Mouse (Mus musculus) 3134 (cell line): ENCODE measurements around the gene Ciz1.
A peak's percentile ranks its signal among the peaks of the same experiment; 100 is the strongest.
"Not testable (repeated sequence)": the region's sequence is repeated elsewhere in the genome, so short reads cannot be mapped to it uniquely, and the experiment has no call there.

Source experiments
- DNase-seq: peaks from one replicate; pipeline ENCODE4 v3.0.0-alpha.2; 2011; ENCODE audit warnings: low spot score; ENCODE audit not compliant: insufficient read length; ENCODE audit errors: extremely low read depth

Ciz1 gene

DNA sequence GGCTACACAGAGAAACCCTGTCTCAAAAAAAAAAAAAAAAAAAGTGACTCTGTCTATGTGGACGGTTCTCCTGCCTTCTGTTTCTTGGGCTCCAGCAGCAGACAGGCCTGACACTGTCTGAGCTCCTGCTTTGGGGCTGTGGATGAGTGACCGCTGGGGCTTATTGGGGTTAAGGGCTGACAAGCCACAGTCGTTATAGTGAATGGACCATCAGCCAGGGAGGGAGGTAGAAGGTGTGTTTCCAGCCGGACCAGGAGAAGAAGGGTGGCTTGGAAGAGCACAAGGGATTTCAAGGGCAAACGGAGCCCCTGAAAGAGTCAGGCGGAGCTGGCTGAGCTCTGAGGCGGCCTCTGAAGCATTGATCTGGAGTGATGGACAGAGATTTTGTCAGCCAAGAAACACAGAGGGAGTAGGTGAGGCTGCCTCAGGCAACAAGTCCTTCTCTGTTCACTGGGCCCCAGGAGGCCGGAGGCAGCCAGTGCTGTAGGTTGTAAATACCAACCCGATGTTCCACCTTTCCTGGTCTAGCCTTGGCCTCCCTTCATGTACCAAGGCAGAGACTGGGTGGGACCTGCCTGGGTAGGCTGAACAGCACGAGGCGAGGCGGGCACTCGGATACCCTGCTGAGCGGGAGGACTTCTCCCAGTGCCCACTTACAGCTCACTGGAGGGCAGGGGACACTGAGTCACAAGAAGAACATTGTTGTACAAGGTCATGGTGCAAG, 7.4 kb upstream of the Ciz1 start:
- DNase-seq: no peak

DNA sequence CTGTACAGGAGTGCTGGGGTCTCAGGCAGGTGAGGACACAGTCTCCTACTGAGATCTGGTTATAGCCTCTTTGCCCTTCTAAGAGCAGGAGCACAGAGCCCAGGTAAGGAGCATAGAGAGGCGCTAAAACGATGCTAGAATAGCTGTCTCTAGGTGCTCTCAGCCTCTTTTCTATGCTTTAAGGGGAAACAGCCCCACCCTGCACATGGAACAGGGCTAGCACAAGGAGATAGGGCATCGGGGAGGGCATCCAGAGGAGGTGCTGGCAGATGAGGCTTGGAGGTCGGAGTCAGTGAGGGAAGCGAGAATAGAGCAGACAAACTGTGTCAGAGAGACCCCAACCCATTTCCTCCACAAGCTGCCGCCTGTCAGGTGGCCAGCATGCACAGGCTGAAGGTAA, 5.1 kb upstream of the Ciz1 start:
- no peak for DNase-seq

DNA sequence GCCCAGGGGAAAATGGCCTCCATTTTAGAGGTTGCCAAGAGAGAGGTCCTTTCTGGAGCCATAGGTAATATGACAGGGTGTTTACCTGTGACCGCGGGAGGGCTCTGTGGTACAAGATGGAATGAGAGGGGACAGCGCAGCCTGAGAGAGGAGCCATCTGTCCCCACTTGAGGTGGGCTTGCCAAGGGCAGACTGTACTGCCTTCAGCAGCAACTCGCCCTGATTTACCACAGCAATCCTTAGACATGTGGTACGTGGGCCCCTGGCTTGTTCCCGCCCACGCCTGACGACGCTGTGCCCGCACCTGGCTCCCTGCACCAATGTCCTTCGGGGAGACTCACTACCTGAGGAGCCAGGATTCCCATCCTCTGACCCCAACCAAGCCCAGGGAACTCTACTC, 3.8 kb upstream of the Ciz1 start:
- DNase-seq: no peak

DNA sequence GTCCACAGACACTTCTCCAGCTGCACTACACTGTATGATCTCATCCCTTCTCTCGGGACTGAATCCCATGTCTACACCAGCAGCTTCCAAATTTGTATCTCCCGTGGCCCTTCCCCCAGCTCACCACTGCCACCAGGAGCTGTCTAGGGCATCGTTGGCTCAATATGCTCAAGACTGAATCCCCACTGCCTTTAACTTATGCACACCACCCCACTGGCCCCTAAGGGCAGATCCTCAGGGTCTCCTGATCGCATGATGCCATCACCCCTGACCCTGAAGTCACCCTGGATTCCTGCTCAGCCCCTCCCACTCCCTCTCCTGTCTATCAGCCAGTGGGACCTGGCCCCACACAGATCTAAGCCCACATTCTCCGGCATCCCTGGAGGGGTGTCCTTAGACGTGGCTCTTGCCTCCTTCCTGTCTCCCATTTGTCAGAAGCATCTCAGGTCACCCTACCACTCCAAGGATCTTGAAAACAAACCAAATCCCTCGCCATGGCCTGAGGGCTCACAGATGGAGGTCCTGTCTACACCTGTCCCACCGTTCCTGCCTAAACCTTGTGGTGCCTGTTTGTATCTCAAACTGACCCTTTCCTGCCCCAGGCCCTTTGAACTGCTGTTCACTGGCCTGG, 2.4 kb upstream of the Ciz1 start:
- no peak for DNase-seq

DNA sequence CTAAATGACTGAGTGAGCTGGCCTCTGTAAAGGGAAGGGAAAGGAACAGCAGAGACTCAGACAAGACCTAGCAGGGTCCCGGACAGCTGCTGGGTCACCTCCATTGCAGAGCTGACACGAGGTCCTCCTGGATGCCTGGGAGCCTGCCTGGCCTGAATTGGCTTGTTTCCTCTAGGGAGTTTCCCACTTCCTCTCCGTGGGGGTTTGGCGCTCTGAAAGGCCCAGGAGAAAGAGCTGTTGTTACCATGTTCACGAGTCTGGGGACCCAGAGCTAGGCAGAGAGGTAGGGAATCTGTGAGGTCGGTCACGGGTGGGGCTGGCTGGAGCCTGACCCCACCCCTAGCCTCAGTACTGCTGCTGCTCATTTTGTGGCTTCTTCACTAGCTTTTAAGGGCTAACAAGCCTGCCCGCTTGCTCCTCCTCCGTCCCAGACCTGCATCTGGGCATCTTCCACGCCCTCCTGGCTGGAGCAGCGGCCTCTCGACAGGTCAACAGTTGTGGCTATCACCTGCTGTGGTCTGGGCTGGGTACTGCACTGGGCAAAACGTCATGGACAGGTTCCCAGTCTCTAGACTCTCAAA, 1.6 kb upstream of the Ciz1 start:
- DNase-seq: peak; percentile 51

DNA sequence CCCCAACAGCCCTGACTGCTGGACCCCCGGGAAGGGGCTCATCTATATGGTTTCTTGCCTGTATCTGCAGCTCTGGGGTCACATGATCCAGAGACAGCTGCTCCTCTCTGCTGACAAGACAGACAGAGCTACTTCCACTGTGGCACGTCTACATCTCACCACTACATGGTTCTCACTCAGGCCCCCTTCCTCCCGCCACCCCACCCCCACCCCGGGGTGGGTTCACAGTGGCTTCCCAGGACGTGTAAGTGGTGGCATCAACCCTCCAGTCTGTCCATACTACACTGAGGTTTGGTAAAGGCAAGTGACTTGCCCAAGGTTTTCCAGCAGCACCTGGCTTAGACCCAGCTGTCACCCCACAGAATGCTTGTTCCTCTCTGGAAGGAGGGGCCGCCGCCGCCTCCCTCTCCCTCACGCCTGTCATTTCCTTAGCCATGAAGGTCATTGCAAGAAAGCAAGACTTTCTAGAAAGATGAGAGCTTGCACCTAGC, 611 bp upstream of the Ciz1 start:
- DNase-seq: no peak

DNA sequence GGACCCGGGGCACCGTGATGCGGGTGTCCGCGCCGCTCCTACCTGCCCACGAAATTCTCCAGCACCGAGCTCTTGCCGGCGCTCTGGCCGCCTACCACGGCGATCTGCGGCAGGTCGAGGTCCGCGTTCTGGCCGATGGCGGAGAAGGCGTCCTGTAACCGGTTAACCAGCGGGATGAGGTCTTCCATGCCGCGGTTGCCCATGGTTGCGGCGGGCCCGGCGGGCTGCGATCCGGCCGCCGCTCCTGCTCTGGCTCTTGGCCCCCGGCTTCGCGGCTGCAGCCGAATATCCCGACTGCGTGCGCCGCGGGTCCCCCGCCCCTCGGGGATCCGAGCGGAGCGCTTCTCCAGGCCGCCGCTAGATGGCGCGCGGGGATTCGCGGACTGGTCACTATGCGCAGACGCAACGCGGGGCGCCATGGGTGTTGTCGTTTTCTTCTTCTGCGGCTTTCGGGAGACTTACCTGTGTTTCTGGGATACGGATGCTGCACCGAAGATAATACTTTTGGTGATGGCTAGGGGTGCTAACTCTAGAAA, 948 bp downstream of the Ciz1 start, which contains the start of gene Dnm1:
Gene Dnm1 (minus strand): TSS at position 332 of the 536 bp plus-strand sequence.
- peak; percentile 86 for DNase-seq

DNA sequence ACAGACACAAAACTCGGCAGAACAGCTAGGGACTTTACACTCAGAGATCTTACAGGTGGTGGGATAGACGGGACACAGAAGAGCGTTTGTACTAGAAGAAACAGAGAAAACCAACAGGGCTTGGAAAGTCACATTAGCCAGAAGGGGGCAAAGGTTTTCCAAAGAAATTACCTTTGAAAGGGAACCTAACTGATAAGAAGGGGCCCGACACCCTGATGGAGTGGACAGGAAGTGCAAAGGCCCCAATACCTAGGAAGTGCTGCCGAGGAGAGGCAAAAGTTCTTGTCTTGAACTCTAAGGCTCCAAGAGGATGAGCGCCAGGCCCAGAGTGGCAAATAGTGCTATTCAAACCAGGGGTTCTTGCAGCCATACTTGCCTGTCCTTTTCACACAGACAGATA, 1.7 kb downstream of the Ciz1 start:
- DNase-seq: no peak

DNA sequence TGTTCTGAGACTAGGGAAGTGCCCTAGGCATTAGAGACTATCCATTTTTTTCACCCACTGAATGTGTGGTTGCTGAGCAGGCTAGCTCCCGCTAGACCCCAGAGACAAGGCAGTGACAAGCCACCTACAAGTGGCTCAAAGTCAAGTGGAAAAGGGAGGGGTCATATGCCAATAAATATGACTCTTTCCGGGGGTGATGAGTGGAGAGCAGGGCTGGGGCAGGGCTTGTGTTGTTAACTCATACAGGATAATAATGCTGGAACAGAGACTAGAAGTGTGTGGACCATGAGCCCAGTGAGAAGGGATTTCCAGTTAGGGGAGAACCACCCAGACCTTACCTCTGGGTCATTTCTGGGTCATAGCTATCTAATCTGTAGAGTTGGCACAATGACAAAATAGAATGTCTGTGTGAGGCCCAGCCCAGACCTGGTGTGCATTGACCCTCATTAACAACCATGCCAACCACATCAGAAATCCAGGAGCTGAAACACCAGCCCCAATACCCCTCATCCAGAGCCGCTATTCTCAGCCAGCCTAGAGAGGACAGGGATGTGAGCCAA, 2.3 kb downstream of the Ciz1 start:
- DNase-seq: no peak

DNA sequence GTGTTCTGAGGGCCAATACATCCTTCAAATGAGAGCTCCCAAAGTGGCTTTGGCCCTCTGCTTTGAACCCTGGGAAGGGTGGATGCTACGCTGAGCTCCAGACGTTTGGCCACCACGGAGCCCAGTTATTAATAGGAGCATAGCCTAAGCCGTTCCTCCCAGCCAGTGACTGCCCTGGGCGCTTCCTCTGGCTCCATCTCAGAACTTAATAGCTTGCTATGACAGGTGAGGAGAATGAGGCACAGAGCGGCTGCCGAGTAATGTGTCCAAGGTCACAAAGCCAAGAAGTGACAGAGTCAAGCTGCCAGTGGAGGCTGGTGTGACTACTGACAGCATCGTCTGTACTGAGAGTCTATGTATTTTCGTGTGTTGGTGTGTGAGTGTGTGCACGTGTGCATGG, 4.1 kb downstream of the Ciz1 start:
- DNase-seq: no peak

DNA sequence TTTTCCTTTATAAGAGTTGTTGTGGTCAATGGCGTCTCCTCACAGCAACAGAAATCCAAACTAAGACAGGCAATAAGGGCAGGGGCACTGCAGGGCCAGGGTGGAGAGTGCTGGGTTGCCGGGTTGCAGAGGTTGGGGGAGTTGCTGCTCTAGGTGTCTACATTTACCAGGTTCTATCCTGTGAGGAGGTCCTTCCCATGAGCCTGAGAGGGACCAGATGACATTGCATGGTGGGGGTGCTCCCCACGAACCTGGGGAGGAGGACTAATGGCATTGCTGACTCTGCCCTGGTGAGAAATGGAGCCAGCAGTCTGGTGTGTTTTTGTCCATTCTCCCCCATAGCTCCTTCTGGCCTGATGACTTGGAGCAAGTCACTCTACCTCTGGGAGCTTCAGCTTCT, 5.6 kb downstream of the Ciz1 start:
- DNase-seq: no peak

DNA sequence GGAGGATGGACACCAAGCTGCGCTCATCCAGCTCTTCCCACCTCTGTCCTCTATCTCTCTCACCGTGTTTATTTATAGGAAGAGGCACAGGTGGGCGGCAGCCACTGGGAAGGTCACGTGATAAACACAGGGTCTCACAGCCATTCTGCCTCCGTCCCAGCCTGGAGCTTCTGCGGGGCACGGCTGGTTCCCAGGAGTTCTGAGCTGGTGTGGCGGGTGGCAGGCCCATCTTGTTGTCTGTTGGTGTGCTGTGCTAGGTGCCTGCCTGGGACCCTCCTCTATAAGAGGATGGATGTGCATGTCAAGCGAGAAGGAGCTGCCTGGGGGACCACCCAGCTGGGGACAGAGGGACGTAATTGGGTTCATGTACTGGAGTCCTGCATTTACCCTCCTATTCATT, 6.3 kb downstream of the Ciz1 start:
- no peak for DNase-seq

DNA sequence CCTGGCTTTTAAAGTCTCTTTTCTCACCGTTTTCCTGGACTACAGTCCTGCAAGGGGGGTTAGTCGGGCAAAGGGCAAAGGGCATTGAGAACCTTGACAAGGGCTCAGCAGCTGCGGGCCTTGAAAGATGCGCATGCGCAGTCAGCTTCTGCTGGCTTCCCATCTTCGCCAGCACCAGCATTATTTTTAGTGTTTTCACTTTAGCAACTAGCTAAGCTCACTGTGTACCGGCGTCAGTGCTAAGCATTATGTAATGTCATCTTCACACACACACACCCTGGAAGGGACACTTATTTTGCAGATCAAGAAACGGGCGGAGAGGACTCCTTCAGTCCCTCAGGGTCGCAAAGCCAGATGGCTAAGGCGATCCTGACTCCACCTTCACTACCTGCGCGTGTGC, 8.6 kb downstream of the Ciz1 start:
- no peak for DNase-seq

DNA sequence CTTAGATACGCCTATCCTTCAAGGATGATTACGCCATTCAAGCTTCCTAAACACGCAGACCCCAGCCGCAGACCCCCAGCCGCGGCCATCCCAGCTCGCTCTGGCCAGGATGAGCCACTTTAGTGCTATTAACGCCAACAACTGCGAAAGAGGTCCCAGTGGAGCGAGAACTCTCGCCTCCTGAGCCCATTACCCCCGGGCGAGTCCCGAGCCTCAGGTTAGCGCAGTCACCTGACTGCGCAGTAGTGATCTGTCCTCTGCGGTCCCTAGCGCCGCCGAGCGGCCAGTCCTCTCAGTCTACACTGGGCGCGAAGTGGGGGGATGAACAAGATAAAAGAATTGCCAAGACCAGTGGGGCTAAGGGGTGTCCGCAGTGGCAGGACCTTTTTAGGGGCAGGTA, 9.3 kb downstream of the Ciz1 start:
- DNase-seq: no peak

DNA sequence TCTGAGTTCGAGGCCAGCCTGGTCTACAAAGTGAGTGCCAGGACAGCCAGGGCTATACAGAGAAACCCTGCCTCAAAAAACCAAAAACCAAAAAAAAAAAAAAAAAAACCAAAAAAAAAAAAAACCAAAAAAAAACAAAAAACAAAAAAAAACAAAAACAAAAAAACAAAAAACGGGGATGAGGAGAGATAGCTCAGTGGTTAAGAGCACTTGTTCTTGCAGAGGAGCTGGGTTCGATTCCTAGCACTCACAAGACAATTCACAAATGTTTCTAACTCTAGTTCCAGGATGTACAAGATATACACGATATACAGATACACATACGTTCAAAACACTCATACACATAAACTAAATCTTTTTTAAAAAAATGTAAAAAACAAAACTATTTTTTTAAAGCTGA, 10.1 kb downstream of the Ciz1 start:
- not testable (repeated sequence) for DNase-seq

DNA sequence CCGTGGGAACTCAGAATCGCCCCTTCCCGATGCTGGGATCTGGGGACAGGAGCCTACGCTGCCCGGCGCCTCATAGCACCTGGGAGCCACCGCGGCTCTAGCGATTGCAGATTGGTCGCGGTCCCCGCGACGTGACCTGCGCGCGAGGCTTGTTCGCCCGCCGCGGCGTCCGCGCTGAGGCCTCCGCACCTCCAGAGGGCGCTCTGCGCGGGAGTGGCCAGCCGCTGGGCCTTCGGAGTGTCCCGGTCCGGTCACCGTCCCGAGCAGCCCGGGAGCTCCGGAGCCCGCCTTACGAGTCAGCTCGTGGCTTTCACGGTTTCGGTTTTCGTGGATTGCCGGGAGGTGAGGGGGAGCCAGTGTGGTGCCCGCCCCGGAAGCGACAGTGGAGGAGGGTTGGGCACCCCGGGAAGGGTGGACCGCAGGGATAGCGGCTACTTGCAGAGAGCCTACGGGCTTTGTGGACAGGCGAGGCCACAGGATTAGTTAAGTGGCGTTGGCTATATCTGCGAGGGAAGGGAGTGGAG, 10.8 kb downstream of the Ciz1 start:
- peak; percentile 94 for DNase-seq

DNA sequence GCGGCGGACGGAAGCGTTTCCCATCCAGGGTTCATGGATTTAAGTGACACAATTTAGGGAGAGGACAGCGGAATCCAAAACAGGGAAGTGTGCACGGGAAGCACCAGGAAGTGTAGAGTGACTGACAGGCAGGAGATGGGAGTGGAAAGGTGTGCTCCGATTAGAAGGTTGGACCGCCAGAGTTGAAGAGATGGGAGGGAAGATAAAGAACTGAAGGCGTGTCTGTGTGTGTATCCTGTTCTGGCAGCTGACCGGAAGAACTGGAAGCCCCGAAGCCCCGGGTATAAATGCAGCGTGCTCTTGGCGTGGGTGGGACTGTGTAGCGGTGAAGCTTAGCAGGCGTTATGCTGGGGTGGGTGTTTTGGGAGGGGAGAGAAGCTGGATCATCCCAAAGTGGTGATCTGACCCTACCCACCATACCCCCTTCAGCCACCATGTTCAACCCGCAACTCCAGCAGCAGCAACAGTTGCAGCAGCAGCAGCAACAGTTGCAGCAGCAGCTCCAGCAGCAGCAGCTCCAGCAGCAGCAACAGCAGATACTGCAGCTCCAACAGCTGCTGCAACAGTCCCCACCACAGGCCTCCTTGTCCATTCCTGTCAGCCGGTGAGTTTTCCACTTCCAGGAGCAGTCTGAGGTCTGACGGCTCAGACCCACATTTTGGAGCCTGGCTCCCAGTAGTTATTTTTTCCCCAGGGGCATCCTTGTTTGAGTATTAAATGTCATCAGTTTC, 11.4 kb downstream of the Ciz1 start:
- DNase-seq: no peak

DNA sequence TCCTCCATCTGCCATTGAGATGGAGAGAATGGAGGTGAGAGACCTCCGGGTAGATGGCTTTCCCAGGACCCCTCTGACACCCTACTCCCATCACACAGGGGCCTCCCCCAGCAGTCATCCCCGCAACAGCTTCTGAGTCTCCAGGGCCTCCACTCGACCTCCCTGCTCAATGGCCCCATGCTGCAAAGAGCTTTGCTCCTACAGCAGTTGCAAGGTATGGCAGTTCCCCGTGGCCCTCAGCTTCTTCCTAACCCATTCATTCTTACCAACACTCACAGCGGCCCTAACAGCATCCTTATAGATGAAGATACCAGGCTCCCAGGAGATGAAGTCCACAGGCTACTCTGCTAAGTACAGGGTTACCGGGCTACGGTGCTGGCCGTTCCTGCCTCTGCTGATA, 12.0 kb downstream of the Ciz1 start:
- DNase-seq: no peak

DNA sequence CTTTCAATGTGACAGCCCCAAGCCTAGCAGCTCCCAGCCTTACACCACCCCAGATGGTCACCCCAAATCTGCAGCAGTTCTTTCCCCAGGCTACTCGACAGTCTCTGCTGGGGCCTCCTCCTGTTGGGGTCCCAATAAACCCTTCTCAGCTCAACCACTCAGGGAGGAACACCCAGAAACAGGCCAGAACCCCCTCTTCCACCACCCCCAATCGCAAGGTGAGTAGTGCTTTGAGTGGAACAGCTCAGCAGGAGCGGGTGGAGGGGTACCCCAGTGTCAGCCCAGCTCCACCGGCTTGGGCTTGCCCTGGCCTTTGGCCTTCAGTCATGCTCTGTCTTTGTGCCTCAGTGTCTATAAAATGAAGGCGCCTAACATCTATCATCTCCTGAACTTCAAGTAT, 15.2 kb downstream of the Ciz1 start:
- DNase-seq: no peak

DNA sequence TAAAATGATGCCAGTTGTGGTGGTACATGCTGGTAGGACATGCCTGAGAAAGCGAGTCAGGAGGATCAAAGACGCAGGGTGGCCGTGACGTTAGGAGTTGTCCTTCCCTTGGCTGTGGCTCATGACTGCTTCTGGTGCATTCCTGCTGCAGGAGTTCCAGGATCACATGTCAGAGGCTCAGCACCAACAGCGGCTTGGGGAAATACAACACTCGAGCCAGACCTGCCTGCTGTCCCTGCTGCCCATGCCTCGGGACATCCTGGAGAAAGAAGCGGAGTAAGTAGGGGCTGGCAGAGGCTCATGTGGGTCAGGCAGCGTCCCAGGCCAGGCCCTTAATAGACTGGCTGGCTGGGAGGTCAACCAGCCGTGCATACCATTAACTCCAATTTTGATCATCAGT, 22.1 kb downstream of the Ciz1 start:
- no peak for DNase-seq
